Mouse (Mus musculus): ENCODE measurements around the gene Cul3.
"Not testable (repeated sequence)": the region's sequence is repeated elsewhere in the genome, so short reads cannot be mapped to it uniquely, and the experiment has no call there.

- not testable (repeated sequence) for TF ChIP-seq POLR2A (IDR thresholded peaks at IDR 0.05; ENCODE audit: low read depth, low read length); CTCF (IDR thresholded peaks at IDR 0.05; ENCODE audit: extremely low read depth, insufficient read length, insufficient replicate concordance, low read depth, low read length)
These were observed 21.5 kb upstream of the Cul3 start for GRCm38 (mm10) chr1:80361771-80362170.
